Mouse (Mus musculus) forebrain, postnatal 0 days (tissue): ENCODE measurements around the gene Ccdc28b. TPM values are rescaled to one million over a fixed set of nuclear protein-coding genes. Genes with fewer than 3 reads are reported as not detected.

Experiments used
- ATAC-seq: fragments of 200-750 bp; cut with Nextera tagmentation; 2 replicates; pipeline ENCODE4 v1.8.0; 2017; ENCODE audit warnings: mild to moderate bottlenecking, moderate library complexity
- DNase-seq: peaks from one replicate; pipeline ENCODE4 v3.0.0-alpha.2; 2015
- H3K27ac ChIP-seq: fragments of 300-500 bp; sonication (generic); 2 replicates; pipeline ENCODE4 v1.5.1; 2014; ENCODE audit warnings: low read depth, mild to moderate bottlenecking, antibody characterized with exemption, low read length, moderate library complexity, mixed read lengths
- H3K27me3 ChIP-seq: fragments of 300-500 bp; sonication (generic); 2 replicates; pipeline ENCODE4 v1.6.1; 2014; ENCODE audit warnings: mild to moderate bottlenecking, low read length, mixed read lengths; ENCODE audit not compliant: insufficient read depth
- H3K36me3 ChIP-seq: fragments of 300-500 bp; sonication (generic); 2 replicates; pipeline ENCODE4 v1.6.1; 2014; ENCODE audit warnings: mild to moderate bottlenecking, moderate library complexity; ENCODE audit not compliant: insufficient read depth
- H3K4me1 ChIP-seq: fragments of 300-500 bp; sonication (generic); 2 replicates; pipeline ENCODE4 v1.6.1; 2014; ENCODE audit warnings: antibody characterized with exemption; ENCODE audit not compliant: insufficient read depth
- H3K4me2 ChIP-seq: fragments of 300-500 bp; sonication (generic); 2 replicates; pipeline ENCODE4 v1.6.1; 2014; ENCODE audit warnings: low read depth, mild to moderate bottlenecking, moderate library complexity
- H3K4me3 ChIP-seq: fragments of 300-500 bp; sonication (generic); 2 replicates; pipeline ENCODE4 v1.5.1; 2014; ENCODE audit warnings: low read depth, low read length, mixed read lengths
- H3K9ac ChIP-seq: fragments of 300-500 bp; sonication (generic); 2 replicates; pipeline ENCODE4 v1.6.1; 2014; ENCODE audit warnings: mild to moderate bottlenecking
- H3K9me3 ChIP-seq: fragments of 300-500 bp; sonication (generic); 2 replicates; pipeline ENCODE4 v1.6.1; 2016; ENCODE audit warnings: low read length
- CTCF ChIP-seq: sonication (generic); IDR thresholded peaks from 2 replicates; pipeline ENCODE4 v1.5.1; 2016; ENCODE audit warnings: antibody characterized with exemption, control low read depth, low read depth
- WGBS: fragments of 180-500 bp; shearing (Covaris S2); extraction: QIAGEN DNeasy Blood & Tissue Kit; methylation state at CpG from one replicate; pipeline ENCODE4 v1.1.7; 2014; 5-methylcytosine and 5-hydroxymethylcytosine counted together
- polyA plus RNA-seq: library from polyadenylated mRNA; unstranded; fragments of >200 nt; fragmentation: Nextera tagmentation; extraction: Ambion mirVana; gene quantifications from 2 replicates; pipeline ENCODE4 v1.2.1, GENCODE M21; 2015
- total RNA-seq: library from RNA; depleted of rRNA; stranded (reverse); fragments of >200 nt; gene quantifications from 2 replicates; pipeline ENCODE4 v1.2.3, GENCODE M21; 2014; rRNA removed

The Ccdc28b gene
- total and polyA plus RNA-seq, 2 experiments from 2014 or later: 89.2 to 146 TPM

DNA sequence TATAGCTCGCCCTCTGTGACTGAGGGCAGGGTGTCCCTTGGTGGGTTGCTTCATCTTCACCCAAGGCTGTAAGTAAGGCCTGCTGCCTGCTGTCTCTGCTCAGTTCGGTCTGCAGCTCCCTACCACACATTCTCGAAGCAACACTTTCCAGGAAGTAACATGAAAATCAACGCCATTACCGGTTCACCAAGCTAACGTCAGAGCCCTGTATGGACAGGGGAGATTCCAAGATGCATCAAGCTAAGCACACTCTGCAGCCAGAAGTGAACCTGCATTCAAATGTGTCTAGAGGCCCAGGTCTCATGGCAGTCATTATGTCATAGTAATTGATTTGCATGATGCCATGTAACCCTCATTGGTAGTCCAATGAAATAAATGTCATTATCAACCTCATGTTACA is 53.7 kb downstream of the Ccdc28b start:
- Histone ChIP-seq H3K4me1 (no peaks in the 10 kb centered on the region), H3K9ac (no peak overlapping the region), H3K27me3 (no peaks in the 10 kb centered on the region), H3K27ac (no peak overlapping the region), H3K4me3 (no peak overlapping the region), H3K9me3 (no peaks in the 10 kb centered on the region), H3K4me2 (no peak overlapping the region), H3K36me3 (no peaks in the 10 kb centered on the region)
- DNase-seq (no peak), ATAC-seq (no peak)
- WGBS: 90% methylated on average over 6 of the region's 6 CpGs
- TF ChIP-seq CTCF: no peak

Other genes with a start within 250 kb of the Ccdc28b start
- gene Zbtb8a, start 245.8 kb downstream of the Ccdc28b start, total RNA-seq: 22.5 and 28.0 TPM in 2 replicates
- 10.3 and 14.3 TPM in 2 replicates for gene Zbtb8a, start 245.8 kb downstream of the Ccdc28b start, polyA plus RNA-seq
- 7.0 and 10.5 TPM in 2 replicates for gene Zbtb8b, start 183.1 kb downstream of the Ccdc28b start, total RNA-seq
- 6.0 and 9.2 TPM in 2 replicates for gene Zbtb8b, start 183.1 kb downstream of the Ccdc28b start, polyA plus RNA-seq
- gene Bsdc1, start 162.4 kb downstream of the Ccdc28b start, total RNA-seq: 57.0 and 61.6 TPM in 2 replicates
- gene Bsdc1, start 162.4 kb downstream of the Ccdc28b start, polyA plus RNA-seq: 25.6 and 28.4 TPM in 2 replicates
- gene Tssk3, start 132.9 kb downstream of the Ccdc28b start, total RNA-seq: 0.24 and 0.46 TPM in 2 replicates
- 0.62 and 0.98 TPM in 2 replicates for gene Tssk3, start 132.9 kb downstream of the Ccdc28b start, polyA plus RNA-seq
- gene Fam229a, start 132.8 kb downstream of the Ccdc28b start, total RNA-seq: 1.8 TPM in 1 of 2 replicates, not detected in the other
- gene Fam229a, start 132.8 kb downstream of the Ccdc28b start, polyA plus RNA-seq: 1.7 and 2.6 TPM in 2 replicates
- 1,946 and 1,960 TPM in 2 replicates for gene Marcksl1, start 110.4 kb downstream of the Ccdc28b start, total RNA-seq
- gene Marcksl1, start 110.4 kb downstream of the Ccdc28b start, polyA plus RNA-seq: 2,276 and 2,298 TPM in 2 replicates
- 25.6 and 30.8 TPM in 2 replicates for gene Hdac1, start 81.2 kb downstream of the Ccdc28b start, total RNA-seq
- gene Hdac1, start 81.2 kb downstream of the Ccdc28b start, polyA plus RNA-seq: 47.3 and 50.7 TPM in 2 replicates
- gene Lck, start 50.3 kb downstream of the Ccdc28b start, total RNA-seq: 13.9 and 15.3 TPM in 2 replicates
- gene Lck, start 50.3 kb downstream of the Ccdc28b start, polyA plus RNA-seq: 14.9 and 17.0 TPM in 2 replicates
- gene Fam167b, start 45.4 kb downstream of the Ccdc28b start, total RNA-seq: not detected in 2 replicates
- 0.23 TPM in 1 of 2 replicates, not detected in the other for gene Fam167b, start 45.4 kb downstream of the Ccdc28b start, polyA plus RNA-seq
- 255 and 301 TPM in 2 replicates for gene Eif3i, start 23.3 kb downstream of the Ccdc28b start, total RNA-seq
- gene Eif3i, start 23.3 kb downstream of the Ccdc28b start, polyA plus RNA-seq: 226 and 261 TPM in 2 replicates
- gene Tmem234, start 23.3 kb downstream of the Ccdc28b start, total RNA-seq: 151 and 155 TPM in 2 replicates
- 215 and 218 TPM in 2 replicates for gene Tmem234, start 23.3 kb downstream of the Ccdc28b start, polyA plus RNA-seq
- 3.0 TPM in 1 of 2 replicates, not detected in the other for gene Dcdc2b, start 9.7 kb downstream of the Ccdc28b start, total RNA-seq
- gene Dcdc2b, start 9.7 kb downstream of the Ccdc28b start, polyA plus RNA-seq: 3.6 and 4.5 TPM in 2 replicates
- gene Iqcc, start 4.8 kb downstream of the Ccdc28b start, total RNA-seq: 25.9 and 31.5 TPM in 2 replicates
- gene Iqcc, start 4.8 kb downstream of the Ccdc28b start, polyA plus RNA-seq: 21.4 and 24.7 TPM in 2 replicates
- gene Txlna, start 17.1 kb upstream of the Ccdc28b start, total RNA-seq: 39.1 and 45.0 TPM in 2 replicates
- gene Txlna, start 17.1 kb upstream of the Ccdc28b start, polyA plus RNA-seq: 22.4 and 28.4 TPM in 2 replicates
- gene Kpna6, start 48.8 kb upstream of the Ccdc28b start, total RNA-seq: 52.8 and 60.5 TPM in 2 replicates
- 9.8 and 11.2 TPM in 2 replicates for gene Kpna6, start 48.8 kb upstream of the Ccdc28b start, polyA plus RNA-seq
- gene Tmem39b, start 72.9 kb upstream of the Ccdc28b start, total RNA-seq: 17.2 and 23.0 TPM in 2 replicates
- 15.3 and 16.1 TPM in 2 replicates for gene Tmem39b, start 72.9 kb upstream of the Ccdc28b start, polyA plus RNA-seq
- 108 and 128 TPM in 2 replicates for gene Khdrbs1, start 118.4 kb upstream of the Ccdc28b start, total RNA-seq
- 90.5 and 105 TPM in 2 replicates for gene Khdrbs1, start 118.4 kb upstream of the Ccdc28b start, polyA plus RNA-seq
- 123 and 131 TPM in 2 replicates for gene Ptp4a2, start 187.3 kb upstream of the Ccdc28b start, total RNA-seq
- 252 and 270 TPM in 2 replicates for gene Ptp4a2, start 187.3 kb upstream of the Ccdc28b start, polyA plus RNA-seq